Mouse (Mus musculus) brain, embryonic 14.5 days (tissue): ENCODE data around the gene Gabra1.

Experiments
- CTCF ChIP-seq: fragments of 200-500 bp; IDR thresholded peaks from 2 replicates; pipeline ENCODE4 v1.5.1; 2012; ENCODE audit warnings: inconsistent platforms, mild to moderate bottlenecking, moderate library complexity, borderline replicate concordance; ENCODE audit not compliant: insufficient read depth, insufficient read length; ENCODE audit errors: extremely low read depth
- POLR2A ChIP-seq: fragments of 200-500 bp; IDR thresholded peaks from 2 replicates; pipeline ENCODE4 v1.6.1; 2012; ENCODE audit warnings: mild to moderate bottlenecking, inconsistent platforms, borderline replicate concordance; ENCODE audit not compliant: poor library complexity, insufficient read depth, insufficient read length, severe bottlenecking; ENCODE audit errors: extremely low read depth

DNA sequence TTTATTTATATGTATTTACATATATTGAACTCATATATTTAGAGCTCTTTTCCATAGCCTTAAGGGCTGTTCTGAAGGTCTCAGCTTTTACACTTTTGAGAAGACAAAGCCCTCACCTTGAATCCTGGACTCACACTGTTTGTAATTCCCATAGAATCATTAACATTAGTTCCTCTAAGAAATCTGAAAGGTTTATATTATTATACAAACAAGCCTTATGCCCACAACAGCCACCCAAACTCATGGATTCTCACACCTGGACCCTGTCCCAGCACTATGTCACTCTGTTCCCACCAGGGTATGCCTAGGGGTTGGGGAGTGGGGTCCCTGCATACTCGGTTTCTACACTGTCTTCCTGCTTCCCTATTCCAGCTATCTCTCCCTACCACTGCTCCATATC, 72.7 kb downstream of the Gabra1 start:
- TF ChIP-seq CTCF (no peak), POLR2A (no peak)
